Mouse (Mus musculus) erythroblast, adult 5-6 weeks (primary cell): ENCODE measurements around the gene Wfdc1. TPM values are rescaled to one million over a fixed set of nuclear protein-coding genes. Genes with fewer than 3 reads are reported as not detected.

ENCODE experiments used
- ATAC-seq: replicated peaks from 2 replicates; pipeline ENCODE4 v1.8.0; 2016; ENCODE audit warnings: moderate number of reproducible peaks, mild to moderate bottlenecking, moderate TSS enrichment, inconsistent platforms; ENCODE audit not compliant: poor library complexity, low FRiP score, severe bottlenecking
- total RNA-seq, 2 experiments: library from RNA; stranded (forward) in 1 of 2; stranded (reverse) in 1 of 2; fragments of 150-400 nt in 1 of 2; fragments of 200-764, 138-1000 nt in 1 of 2; gene quantifications; 2 replicates each; pipeline versions ENCODE4 v1.2.3 to v1.2.4; 2015 to 2017; ENCODE audit warnings: low replicate concordance in 2 of 2

Wfdc1 gene
- total RNA-seq (2015; ENCODE audit: low replicate concordance) = not detected in 2 replicates
- not detected in 2 replicates for total RNA-seq (2017; ENCODE audit: low replicate concordance)

GRCm38 (mm10) chr8:119666219-119666951 is at the start of gene Wfdc1:
TSS of gene Wfdc1 (plus strand) at chr8:119666365.
- ATAC-seq = no peak

DNA sequence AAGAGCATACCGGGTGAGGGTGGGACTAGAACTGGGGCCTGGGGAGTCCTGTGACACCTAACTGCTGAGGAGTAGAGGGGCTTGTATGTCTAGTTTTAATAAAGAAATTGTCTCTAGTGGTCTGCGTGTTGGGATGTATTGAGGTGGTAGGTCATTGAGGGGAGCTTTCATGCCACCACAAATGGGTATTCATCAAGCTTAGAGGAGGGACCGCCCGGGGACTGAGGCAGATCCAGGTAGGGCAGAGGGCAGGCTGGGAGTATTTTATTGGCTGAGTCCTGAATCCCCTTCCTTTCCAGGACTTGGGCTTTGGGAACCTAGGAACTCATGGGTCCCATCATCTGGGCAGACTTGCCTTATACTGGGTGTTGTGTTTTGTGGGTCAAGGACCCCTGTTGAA is 49.4 kb upstream of the Wfdc1 start:
- no peak for ATAC-seq

DNA sequence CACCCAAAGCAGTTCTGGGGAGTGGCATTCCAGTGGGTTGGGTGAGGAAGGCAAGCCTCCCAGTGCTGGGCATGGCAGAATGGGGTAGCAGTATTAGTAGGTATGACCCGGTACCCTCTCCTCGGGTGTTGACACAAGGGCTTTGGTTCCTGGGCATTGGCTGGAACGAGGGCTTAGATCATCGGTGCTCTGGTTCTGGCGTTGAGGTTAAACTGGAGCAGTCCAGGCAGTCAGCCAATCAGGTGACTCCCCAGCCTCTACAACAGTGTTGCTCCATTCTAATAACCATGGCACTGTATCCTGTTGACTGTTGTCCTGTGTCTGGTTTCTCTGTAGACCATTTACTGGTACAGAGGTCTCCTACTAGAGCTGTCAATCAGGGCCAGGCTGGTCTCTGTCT is 48.6 kb upstream of the Wfdc1 start:
- no peak for ATAC-seq

DNA sequence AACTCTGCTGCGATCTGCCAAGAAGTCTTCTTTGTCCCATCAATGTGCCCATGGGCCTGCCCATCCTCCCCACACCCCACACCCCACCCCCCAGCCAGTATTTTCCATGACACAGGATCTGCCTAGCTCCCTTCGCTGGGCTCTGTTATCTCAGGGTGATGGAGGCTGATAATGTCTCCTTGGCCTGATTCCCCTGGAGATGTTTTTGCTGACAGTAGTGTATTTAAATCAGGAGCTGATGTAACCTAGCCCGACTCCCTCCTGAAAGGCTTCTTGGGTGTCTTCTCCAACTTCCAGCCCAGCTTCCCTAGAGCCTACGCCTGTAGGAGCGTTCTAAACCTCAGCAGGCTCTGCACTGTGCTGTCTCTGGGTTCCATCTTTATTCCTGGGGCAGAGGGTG is 47.3 kb upstream of the Wfdc1 start:
- no peak for ATAC-seq

DNA sequence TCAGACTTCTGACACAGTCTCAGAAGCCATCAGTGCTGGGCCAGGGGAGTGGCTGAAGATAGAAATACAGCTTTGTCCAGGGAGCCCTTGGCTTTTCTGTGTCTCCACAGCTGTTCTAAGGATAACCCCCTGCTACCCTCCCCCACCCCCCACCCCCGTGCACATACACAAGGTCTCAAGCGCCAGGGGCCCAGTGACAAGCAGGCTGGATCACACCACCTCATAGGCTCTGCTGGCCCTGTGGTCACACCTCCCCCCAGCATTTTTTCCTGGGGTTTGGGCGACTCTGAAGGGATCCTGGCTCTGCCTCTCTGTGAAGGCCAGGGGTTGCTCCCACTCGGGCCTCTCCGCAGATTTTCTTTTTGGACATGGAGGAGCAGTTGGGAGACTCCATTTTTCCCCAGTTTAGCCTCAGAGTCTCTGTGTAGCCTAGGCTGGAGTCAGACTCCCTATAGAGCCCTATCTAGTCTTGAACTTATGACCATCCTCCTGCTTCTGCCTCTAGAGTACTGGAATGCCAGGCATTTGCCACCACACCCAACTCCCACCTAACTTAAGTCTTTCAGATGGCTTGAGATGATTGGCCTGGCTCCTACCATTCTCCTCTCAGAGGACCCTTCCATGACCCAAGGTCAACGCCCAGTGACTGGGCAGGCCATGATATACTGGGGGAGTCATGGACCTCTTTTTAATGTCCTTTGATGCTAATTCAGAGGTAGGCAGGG is 45.9 kb upstream of the Wfdc1 start:
- ATAC-seq = no peak

DNA sequence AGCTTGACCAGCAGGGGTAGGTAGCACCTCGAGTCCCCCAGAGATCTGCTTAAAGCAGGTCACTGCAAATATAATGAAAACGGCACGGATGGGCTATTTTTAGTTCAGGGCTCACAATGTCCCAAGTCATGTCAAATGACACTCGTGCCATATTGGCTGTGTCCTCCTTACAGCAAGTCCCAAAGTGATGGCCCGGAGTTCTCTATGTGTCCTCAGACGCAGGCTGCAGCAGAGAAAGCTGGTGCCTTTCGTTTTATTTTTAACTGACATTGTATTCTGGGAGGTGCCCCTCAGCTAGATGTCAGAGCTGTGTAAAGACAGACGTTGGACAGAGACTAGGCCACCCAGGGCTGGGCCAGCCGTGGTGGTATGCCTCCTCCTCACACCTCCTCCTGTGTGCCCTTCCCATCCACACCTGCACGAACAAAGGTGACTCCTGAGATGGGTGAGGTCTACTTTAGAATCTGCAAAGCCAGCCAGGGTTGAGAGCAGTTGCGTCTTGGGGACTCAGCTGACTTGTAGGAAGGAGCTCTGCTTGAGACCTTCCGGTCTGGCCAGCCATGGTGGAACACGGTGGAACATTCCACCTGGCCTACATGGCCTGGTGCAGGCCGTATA is 45.2 kb upstream of the Wfdc1 start:
- no peak for ATAC-seq

GRCm38 (mm10) chr8:119622555-119622954 is 43.6 kb upstream of the Wfdc1 start:
- no peak for ATAC-seq

GRCm38 (mm10) chr8:119623061-119623460 is 43.1 kb upstream of the Wfdc1 start:
- ATAC-seq = no peak

GRCm38 (mm10) chr8:119623744-119624143 is 42.4 kb upstream of the Wfdc1 start:
- no peak for ATAC-seq

GRCm38 (mm10) chr8:119624916-119625315 is 41.2 kb upstream of the Wfdc1 start:
- ATAC-seq = no peak

- ATAC-seq = no peak
Measured at GRCm38 (mm10) chr8:119625788-119626187, 40.4 kb upstream of the Wfdc1 start.

DNA sequence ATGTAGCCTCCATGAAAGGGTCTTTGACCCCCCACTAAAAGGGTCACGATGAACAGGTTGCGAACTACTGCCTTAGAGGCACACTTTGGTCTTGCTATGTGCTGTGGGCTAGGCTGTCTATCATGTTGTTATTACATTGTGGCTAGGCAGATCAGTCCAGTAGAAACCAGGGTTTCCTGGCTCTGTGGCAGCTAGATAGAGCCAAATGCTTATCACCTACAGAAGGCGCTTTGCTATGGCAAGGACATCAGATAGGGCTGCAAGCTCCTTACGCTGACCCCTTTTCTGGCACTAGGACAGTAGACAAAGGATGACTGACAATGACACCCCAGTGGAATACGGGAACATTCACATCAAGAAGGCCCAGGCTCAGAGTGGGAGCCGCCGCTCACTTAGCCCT is 39.0 kb upstream of the Wfdc1 start:
- ATAC-seq = no peak

DNA sequence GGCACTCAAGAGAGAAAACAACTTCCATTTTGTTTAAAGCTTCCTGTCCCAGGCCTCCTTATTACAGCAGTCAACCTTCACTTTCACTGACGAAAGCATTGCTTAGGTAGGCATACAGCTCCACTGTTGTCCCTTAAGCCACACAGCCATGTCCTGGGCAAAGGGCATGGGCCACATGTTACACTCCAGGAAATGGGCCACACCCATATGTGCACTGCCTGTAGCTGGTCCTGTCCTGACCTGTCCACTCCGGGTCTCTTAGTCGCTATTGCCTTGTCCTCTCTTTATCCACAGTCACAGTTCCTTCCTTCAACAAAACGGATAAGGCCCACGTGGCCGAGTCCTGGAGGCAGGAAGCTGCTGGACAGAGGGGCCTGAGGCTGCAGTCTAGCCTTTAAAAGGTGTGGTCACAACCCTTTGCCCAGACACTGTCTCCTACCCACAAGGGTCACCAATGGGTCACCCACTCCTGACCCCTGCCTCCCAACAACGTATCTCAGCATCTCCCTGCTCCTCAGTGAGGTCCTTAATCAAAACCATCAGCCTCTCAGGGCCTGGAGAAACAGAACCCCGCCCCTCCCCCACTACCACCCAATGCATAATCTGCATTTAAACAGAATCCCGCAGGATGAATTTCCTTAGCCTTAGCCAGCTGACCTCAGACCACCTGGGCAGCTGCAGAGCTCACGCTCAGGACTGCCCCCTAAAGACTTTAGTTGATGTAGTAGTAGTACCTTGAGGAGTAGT is 38.4 kb upstream of the Wfdc1 start:
- no peak for ATAC-seq

- no peak for ATAC-seq
Measured at GRCm38 (mm10) chr8:119630841-119631240, 35.3 kb upstream of the Wfdc1 start.

DNA sequence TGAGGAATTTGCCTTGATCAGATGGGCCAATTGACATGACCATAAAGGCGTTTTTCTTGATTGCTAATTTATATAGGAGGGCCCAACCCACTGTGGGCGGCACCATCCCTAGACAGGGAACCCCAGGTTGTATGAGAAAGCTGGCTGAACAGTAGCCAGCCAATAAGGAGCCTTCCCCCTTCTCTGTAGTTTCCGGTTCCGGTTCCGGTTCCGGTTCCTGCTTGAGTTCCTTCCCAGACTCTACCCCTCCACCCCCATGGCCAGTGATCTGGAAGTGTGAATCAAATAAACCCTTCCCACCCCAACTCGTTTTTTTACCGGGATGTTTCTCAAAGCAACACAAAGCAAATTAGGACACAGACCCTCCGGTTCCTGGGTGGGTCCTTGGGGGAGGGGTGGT is 33.9 kb upstream of the Wfdc1 start:
- no peak for ATAC-seq

DNA sequence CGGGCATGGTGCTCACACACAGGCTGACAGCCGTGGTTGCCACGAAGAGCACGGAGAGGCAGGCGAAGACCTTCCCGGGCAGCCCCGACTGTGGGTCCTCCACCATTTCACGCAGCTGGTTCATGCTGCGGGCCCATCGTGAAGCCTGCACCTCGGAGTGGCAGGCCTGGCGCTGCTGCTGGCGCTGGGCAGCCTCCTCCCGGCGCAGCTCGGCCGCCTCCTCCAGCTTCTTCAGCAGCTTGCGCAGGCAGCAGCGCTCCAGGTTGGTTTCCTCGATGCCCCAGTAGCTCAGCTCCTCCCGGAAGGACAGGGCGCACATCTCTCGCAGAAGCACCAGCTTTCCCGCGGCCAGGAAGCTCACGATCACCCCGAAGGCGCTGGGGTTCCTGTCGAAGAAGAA is 33.3 kb upstream of the Wfdc1 start:
- no peak for ATAC-seq

DNA sequence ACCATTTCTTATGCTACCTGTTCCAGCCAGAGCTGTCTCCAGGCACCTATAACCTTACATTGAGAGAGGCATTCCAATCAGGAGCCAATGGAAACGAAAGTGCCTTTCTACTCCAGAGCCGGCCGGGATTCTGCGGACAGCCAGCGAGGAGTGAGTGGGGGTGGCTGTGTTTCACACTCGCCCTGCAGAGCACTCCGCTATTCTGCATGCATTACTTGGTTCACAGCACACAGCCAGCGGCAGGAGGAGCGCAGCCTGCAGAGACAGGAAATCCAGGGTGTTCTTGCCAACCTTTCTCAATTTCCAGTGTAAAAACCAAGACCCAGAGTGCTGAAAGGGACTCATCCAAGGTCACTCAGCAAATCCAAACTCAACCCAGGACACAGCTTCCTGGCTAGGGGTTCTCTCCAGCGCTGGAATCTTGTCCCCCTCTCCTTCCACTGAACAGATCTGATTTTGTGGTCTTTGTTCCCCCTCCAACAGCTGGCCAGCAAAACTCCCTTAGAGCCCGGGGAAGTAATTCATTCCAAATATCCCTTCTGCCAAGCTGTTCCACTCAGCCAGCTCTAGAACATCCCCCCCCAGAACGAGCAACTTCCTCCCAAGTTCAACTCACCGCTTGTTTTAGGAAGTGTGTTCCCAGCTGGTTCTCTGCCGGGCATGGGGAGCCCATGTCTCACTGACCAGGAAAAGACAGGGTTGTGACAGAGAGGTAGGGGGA is 31.4 kb upstream of the Wfdc1 start:
- ATAC-seq = no peak

DNA sequence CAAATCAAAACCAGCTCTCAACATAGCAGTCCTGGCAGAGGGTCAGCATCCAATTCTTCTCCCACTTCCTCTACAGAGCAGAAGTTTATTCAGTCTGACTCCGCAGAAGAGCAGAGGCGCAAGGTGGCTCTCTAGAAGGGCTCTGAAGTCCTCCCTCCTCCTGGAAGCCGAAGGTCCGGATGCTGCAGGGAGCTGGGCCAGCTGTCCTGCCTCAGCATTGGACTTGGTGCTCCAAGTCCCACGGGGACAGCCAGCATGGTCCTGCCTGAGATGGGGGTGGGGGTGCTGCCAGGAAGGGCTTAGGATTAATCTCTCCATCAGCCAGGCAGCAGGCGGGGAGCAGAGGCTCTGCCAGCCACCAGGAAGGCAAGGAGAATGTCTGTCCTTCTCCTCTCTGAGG is 30.8 kb upstream of the Wfdc1 start, which contains the start of gene Kcng4:
Gene Kcng4, minus strand, starts transcription at position 303 of the 400 bp plus-strand sequence.
- no peak for ATAC-seq

DNA sequence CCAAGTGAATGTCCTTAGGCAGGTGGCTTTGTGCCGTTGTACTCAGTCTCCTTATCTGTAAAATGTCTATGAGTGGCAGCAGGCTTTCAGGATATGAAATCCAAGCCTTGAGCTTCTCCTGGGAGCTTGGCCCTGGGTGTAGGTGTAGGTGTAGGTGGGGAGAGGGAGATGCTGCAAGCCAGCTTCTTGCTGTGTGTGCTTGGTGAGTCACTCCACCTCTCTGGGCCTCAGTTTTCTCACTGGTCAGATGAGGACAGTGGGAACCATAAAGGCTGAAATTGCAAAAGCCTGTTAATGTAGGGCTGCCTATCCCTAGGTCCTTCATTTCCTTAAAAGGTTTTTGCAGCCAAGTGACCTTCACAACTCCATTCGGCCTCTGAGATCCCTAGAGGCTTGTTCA is 30.2 kb upstream of the Wfdc1 start:
- ATAC-seq = no peak

- no peak for ATAC-seq
Measured at GRCm38 (mm10) chr8:119636766-119637165, 29.4 kb upstream of the Wfdc1 start.
